Mouse (Mus musculus) gastrocnemius, postnatal 14 days (tissue): Measurements from ENCODE around the gene Mmab. TPM values are rescaled to one million over a fixed set of nuclear protein-coding genes. Genes with fewer than 3 reads are reported as not detected.

ENCODE experiments used
- DNase-seq: peaks from one replicate; pipeline ENCODE4 v3.0.0; 2021; ENCODE audit warnings: mixed read lengths
- intact Hi-C: fragments of 180-260 bp; cut with DNase I; formaldehyde crosslinking; loops from one replicate; pipeline ENCODE4 v1.15.1; 2025; ENCODE audit warnings: low total_unique reads
- total RNA-seq, 2 experiments: library from RNA; stranded (reverse); gene quantifications; 2 replicates each; pipeline ENCODE4 v1.2.3; 2021

Gene Mmab
- total RNA-seq, 2 experiments from 2014 or later = 9.9 to 11.4 TPM

DNA sequence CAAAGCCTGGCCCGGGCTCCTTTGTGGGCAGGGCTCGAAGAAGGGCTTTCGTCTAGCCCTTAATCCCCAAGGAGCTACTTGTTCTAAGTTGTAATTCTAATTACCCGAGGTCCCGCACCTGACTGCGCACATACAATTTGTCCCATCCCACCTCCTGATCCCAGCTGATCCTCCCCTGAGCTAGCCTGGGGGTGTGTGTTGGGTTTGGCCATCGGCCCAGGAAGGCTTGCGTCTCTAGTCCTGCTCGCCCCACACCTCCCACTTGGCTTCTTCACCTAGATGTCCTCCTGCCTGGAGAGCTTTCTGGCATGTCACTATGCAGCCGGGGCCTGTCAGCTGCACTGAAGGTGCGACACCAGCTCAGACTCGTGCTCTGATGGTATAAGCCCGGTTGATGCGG, 8.3 kb downstream of the Mmab start:
- intact Hi-C loops = no loop called here
- DNase-seq = no peak

DNA sequence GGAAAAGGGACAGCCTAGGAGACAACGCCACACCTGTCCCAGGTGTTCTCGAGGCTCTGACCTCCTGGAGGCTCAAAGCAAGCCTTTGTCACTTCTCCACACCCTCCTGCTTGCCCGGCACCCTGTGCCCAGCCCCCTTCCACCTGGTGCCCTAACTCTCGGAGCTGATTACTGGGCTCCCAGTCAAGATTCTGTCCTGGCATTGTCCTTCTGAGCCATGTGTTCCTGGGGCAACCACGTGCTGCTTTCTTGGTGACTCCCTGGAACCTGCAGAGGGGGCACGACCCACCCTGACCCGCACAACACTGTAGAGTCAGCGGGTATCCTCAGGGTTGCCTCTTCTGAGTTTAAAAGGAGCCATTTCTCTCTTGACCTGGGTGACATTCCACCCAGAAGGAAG, 9.5 kb downstream of the Mmab start:
- intact Hi-C loops = no loop called here
- no peak for DNase-seq

DNA sequence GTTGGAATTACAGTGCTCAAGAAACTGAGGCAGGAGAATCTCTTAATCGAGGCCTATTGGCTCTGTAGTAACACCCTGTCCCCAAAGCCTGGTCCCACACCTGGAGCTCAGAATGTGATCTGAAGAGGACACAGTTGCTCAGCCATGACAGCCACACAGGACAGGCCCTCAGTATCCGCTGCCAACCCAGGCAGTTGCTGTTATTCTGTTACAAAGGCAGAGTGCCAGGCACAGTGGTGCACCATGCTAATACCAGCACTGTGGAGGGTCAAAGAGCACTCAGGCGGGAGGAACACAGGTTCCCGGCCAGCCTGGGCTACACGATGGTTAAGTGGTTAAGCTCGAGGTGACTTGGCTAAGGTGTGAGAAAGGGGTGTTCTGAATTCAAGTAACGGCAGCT, 14.1 kb downstream of the Mmab start:
- DNase-seq = no peak
- intact Hi-C loops = no loop called here

DNA sequence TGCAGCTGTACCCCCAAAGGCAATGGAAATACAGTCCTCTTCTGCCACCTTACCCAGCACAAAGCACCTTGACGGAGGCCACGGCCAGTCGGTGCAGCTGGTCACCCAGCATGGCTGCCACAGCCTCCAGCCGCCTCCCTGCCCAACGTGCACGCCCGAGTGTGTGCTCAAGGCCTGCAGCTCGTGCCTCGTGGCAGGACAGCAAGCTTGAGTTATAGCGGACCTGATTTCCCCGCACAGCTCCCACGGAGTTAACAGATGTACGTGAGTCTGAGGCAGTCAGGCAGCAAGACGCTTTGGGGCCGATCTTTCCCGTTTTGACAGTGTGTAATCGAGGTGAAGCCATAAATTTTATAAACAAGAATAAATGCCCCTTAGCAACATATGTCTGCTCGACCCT, 15.2 kb downstream of the Mmab start:
- intact Hi-C loops = no loop called here

DNA sequence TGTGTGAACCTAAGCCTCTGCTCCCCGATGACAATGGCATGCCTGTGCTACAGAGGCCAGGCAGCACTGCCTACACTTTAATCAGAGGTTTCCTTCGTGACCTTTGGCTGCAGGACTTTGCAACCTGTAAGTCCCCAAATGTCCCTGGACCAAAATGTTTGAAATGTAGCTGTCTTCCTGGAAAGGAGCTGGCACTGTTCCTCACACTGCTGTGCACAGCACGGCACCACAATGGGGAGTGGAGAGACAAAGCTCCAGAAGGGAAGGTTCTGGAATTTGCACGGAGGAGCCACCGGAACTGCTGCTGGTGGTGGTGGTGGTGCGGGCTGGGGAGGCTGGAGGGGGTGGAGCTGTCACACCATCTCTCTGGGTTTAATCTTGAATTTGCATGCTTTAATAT, 17.1 kb downstream of the Mmab start:
- intact Hi-C loops = no loop called here
- DNase-seq = no peak

More for the DNA sequence above, 15.2 kb downstream of the Mmab start:
- DNase-seq = no peak

DNA sequence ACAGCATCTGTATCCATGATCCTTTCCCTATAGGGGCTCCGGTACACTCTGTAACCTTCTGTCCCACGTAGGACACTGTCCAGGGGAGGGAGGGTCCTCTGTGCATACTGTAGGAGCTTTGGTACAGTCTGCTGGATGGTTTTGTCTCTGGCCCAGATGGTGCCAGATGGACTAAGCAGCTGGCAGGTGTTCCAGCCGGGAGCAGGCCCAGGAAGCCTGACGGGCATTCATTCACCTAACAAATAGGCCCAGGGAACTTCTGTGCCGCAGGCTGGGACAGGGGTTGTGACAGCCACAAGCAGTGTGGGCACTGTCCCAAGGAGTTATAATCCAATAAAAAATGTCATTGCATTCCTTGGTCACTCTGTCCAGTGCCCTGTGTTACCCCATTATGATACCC, 19.9 kb downstream of the Mmab start:
- intact Hi-C loops = no loop called here
- no peak for DNase-seq

DNA sequence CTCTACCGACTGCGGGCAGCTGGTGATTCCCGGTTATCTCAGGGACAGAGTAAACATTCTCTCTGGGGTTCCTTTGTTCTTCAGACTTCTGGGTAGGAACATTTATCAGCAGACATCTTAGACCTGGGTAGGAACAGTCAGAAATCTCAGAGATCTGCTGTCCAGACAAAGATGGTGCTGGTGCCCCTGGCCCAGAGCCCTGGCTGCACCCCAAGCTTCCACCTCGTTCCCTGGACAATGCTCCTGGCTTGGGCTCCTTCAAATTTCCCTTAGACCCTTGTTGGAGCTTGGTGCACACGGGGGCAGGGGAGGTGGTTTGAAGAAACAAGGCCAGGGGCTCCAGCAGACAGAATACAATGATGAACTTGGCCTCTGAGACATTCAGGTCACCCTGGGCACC, 21.3 kb downstream of the Mmab start:
- intact Hi-C loops = no loop called here
- no peak for DNase-seq

DNA sequence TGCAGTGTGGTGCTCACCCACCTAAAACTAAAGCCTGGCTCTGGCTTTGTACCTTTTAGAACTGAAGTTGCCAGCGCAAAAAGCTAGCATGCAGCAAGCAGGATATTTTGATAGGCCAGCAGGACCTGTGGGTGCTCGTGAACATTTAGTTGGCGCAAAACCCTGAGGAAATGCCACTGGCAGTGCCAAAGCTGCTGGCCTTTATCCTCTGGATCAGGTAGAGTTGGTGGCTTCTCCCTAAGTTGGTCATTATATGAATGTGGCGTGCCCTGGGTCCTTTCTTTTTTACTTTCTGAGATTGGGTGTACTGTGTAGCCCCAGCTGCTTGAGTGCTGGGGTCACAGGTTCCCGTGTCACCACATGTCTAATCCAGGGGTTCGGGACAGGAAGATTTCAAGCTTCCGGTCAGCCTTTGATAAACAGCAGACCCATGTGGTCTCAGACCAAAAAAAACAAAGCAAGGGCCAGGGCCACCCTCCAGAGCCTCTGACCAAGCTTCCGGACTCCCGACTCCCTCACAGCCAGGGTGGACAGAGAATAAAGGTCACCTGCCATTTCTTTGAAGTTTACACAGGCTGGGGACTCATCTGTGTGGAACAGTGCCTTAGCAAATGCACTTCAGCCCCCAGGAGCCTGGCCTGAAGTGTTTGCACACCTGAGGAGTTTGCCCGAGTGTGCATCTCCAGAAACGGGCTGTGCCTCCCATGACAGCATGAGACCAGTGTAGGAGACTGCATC, 22.1 kb downstream of the Mmab start:
- DNase-seq = no peak
- intact Hi-C loops = no loop called here

DNA sequence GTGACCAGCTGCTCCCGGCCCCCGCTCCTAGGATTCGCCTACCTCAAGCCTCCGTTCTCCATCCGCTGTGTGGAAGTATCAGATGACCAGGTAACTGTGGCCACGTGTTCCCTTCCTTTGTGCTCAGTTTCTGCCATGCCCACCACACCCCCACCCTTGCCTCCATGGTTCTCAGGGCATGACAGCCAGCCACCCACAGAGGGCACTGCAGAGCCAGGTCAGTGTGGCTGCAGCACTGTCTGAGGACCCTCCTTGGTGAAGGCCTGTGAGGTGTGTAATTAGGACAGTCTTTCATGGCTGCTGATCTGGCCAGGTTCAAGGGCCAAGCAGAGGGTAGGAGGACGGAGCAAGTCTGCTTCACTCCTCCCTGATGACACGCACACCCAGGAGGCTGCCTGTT, 25.3 kb downstream of the Mmab start:
- intact Hi-C loops = no loop called here
- no peak for DNase-seq

DNA sequence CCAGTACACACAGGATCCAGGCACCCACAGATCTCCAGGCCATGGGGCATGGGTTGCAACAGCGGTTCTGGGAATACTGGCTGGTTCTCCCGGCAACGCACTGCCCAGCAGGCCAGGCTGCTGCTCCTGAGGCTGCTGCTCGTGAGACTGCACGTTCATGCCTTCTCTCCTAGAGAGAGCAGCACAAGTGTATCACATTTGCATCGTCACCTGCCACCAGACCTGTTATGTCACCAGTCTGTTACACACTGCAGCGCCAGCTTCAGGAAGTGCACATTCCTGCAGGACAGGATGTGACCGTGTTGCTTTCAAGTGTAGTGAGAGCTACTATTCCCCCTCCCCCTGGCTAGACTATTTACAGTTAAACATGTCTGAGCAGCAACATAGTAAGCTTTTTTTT, 27.0 kb downstream of the Mmab start:
- intact Hi-C loops = no loop called here

DNA sequence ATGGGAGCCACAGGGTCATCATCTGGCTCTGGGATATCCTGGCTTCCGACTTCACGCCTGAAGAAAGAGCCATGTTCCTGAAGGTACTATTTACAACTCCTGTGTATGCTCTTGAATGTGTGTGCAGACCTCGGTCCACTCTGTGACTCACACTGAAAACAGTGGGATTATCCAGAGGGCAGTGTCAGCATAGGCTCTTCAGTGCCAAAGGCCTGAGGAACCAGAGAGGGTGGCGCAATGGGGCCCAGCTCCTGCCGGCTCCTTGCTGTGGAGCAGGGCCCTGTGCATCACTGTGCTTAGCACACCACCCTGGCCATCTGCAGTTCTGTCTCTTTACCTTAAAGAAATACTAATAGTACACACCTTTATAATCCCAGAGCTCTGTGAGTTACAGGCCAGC, 28.3 kb downstream of the Mmab start:
- DNase-seq = no peak
- intact Hi-C loops = no loop called here

More for the DNA sequence above, 27.0 kb downstream of the Mmab start:
- DNase-seq = no peak

DNA sequence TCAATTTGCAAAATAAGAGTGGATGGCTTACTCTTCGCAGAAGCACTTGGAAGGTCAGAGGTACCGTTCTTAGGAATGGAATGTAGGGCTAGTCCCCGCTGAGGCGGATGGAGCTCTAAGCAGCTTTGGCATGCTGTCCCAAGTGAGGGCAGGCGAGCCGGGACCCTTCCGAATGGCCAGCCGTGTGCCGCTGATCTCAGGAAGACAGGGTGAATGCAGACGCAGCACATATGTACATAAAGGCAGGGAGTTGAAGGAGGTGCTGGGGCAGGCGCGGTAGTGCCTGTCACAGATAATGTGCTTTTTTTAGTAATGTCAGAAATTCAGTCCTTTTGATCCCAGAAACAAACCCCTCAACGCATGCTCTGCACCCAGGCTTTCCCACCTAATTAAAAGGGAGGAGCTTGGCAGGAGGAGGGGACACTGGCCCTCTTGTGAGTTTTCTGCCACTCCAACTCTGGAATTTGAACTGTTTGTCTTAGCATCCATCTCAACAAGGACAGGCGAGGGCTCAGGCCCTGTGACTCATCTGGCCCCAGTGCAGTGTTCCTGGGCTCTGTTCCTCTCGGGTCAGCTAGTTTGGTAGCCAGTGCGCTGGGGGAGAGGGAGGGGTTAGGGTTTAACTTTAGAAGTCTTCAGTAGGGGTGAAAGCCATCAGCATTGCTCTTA, 30.7 kb downstream of the Mmab start:
- intact Hi-C loops = no loop called here
- no peak for DNase-seq

DNA sequence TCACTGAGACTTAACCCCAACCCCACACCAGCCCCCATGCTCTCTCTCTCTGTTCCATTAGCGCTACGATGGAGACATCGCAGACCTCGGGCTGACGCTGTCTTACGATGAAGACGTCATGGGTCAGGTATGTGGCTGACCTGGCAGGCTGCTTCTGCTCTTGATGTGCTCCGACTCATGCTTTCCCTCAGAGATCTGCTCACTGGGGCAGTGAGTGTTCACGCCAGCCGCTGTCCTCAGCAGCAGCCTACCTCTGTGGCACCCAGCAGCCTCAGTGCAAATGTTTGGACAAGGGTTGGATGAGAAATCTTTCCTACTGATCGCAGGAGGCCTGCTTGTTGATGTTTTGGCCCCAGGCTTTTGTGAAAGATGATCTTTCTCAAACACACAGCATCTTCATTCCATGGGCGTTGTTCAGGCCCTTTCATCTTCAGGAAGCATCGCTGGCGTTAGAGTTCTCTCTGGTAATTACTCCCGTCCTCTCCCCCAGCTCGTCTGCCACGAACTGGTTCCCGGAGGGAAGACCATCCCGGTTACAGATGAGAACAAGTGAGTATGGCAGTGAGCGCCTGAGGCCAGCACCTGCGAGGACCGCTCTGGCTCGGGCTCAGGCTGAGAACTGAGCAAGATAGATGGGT, 31.4 kb downstream of the Mmab start:
- no peak for DNase-seq
- intact Hi-C loops = no loop called here

DNA sequence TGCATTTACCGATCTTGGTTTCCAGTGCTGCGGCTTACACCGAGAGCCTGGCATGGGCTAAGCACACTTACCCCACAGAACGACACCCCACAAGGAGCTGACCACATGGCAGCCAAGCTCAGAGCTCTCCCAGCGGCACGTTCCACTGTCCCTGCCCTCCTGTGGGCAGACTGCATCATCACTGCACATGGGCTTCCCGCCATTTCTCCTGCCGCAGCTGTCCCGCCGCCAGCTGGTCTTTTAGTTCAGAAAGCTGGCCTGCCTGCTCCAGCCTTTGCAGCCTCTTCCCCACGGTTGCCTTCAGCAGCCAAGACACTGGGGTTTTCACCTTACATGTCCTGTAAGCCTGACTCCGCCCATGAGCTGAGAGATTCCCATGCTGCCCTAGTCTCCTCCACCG, 33.4 kb downstream of the Mmab start:
- DNase-seq = no peak

DNA sequence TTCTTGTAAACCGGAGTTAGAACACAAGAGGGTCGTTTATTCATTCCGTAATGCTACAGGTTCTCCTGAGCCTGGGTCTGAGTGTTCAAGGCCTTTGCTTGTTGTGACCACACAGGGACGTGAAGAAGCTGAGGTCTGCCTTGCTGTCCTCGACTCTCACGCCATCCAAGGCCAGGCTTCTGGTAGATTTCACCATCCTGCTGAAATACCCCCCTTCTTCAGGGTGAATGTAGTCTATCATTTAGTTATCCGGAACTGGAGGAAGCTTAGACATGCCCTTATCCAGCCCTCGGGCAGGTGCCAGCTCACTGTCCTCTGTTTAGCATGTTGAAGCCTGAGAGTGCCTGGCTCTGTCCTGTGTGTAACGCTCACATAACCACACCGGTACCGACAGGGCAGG, 35.0 kb downstream of the Mmab start:
- intact Hi-C loops = no loop called here
- DNase-seq = no peak

More for the DNA sequence above, 33.4 kb downstream of the Mmab start:
- intact Hi-C loops = no loop called here

DNA sequence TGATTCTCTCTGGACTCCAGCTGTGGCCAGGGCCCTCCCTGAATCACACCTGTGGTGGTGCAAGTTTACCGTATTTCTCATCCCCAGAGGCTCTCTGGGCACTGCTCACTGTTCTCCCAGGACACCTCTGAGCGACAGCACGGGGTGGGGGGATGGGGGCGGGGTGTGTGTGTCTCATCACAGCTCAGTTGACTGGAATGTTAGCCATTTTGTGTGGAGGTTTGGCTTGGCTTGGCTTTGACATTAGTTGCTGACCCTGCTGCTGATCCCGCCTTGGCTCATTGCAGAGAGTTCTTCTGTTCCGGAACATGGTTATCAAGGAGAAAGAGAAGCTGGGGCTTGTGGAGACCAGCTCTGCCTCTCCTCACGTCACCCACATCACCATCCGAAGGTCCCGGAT, 36.0 kb downstream of the Mmab start:
- DNase-seq = no peak
- intact Hi-C loops = no loop called here

DNA sequence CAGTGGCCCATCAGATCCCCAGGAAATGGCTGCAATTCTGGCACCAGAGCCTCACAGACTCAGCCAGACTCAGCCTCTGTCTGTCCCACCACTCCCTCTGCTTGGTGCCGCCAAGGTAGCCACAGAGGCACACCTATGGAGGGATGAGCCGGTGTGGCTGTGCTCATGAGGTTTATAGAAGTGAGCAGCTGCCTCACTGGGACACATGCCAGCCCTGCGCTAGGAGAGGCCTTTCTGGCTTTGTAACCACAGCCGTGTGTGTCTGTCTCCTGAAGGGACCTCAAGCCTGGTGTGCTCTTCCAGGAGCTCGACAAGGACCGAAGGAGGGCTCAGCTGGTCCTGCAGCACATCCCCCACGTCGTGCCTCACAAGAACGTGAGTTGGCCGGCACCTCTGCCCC, 36.6 kb downstream of the Mmab start:
- intact Hi-C loops = no loop called here
- DNase-seq = no peak

DNA sequence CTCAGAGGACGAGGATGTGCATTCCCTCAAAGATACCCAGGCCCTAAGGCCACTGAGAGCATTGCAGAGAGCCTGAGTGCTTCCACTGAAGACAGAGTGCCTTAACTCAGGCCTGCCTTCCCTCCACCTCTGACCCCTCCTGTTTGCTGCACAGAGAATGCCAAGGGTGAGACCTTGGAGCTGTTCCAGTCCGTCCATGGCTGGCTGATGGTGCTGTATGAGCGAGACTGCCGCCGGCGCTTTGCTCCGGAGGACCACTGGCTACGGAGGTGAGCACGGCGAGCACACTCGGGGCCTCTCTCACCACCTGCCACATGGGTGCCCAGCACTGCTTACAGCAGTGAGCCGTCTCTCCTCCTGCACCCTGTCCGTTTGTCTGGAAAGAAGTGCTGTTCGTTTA, 37.3 kb downstream of the Mmab start:
- intact Hi-C loops = no loop called here
- DNase-seq = no peak

DNA sequence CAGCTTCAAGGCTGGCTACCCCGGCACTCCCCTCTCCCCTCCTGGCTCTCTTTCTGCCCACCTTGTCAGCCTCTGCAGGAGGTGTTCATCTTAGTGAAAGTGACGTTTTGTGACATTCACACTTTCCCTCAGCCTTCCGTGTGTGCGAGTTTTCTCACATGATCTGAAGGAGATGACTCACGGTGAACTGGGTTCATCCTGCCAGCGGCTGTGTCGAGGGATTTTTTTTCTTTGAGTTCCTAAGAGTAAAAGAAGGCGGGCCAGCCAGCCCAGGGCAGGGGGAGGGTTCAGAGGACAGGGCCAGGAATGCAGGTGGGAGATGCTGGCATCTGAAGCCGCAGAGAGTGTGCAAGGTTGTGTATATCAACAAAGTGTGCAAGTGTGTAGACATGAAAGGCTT, 50.7 kb downstream of the Mmab start:
- intact Hi-C loops = no loop called here
- no peak for DNase-seq

DNA sequence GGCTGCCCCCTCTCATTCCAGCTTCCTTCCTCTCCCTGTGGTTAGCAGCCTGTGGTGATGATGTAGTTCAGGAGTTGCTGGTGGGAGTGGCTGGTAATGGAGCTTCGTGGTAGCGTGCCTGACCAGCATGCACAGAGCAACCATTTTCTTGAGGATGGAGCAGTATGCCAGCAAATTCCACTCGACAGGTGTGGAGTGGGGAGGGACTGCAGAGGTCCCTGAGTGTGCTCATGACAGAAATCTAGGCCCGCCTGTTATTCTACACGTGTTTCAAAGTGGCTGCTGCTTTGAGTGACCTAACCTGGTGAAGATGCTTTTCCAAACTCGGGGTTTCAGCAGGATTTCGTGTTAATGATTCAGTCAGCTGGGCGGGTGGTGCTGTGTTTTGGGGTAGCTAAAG, 59.4 kb downstream of the Mmab start:
- intact Hi-C loops = loop anchor here (10.0 kb wide), 1 partner anchor 70 kb away; no protein-coding TSS in a partner anchor
- no peak for DNase-seq
